Mouse (Mus musculus) heart, embryonic 14.5 days (tissue): ENCODE measurements around the gene Ly6g5c. TPM values are rescaled to one million over a fixed set of nuclear protein-coding genes. Genes with fewer than 3 reads are reported as not detected.
A peak's percentile ranks its signal among the peaks of the same experiment; 100 is the strongest.

Source experiments
- ATAC-seq: fragments of 200-750 bp; cut with Nextera tagmentation; 2 replicates; pipeline ENCODE4 v1.8.0; 2017; ENCODE audit warnings: low read depth, moderate TSS enrichment; ENCODE audit not compliant: insufficient number of reproducible peaks, insufficient read depth, low FRiP score
- H3K27ac ChIP-seq, 2 experiments: fragments of 200-500 bp in 1 of 2; fragments of 300-500 bp in 1 of 2; sonication (generic) in 1 of 2; replicated peaks in 1 of 2; 2 replicates each; pipeline ENCODE4 v1.5.1; 2012 to 2014; ENCODE audit warnings: low read depth in 2 of 2, low read length in 2 of 2, control low read depth in 1 of 2, mild to moderate bottlenecking in 1 of 2, mixed read lengths in 1 of 2; ENCODE audit not compliant: control insufficient read depth in 1 of 2, insufficient read depth in 1 of 2
- H3K27me3 ChIP-seq: fragments of 300-500 bp; sonication (generic); 2 replicates; pipeline ENCODE4 v1.6.1; 2014; ENCODE audit warnings: mild to moderate bottlenecking, low read length, control low read depth; ENCODE audit not compliant: control insufficient read depth, insufficient read depth
- H3K36me3 ChIP-seq: fragments of 300-500 bp; sonication (generic); 2 replicates; pipeline ENCODE4 v1.6.1; 2014; ENCODE audit warnings: mild to moderate bottlenecking, control low read depth, low read length, mixed read lengths; ENCODE audit not compliant: control insufficient read depth, insufficient read depth
- H3K4me1 ChIP-seq, 2 experiments: fragments of 200-500 bp in 1 of 2; fragments of 300-500 bp in 1 of 2; sonication (generic) in 1 of 2; 2 replicates each; pipeline ENCODE4 v1.6.1; 2012 to 2014; ENCODE audit warnings: low read length in 2 of 2, control low read depth in 1 of 2, mixed read lengths in 1 of 2; ENCODE audit not compliant: control insufficient read depth in 2 of 2, insufficient read depth in 2 of 2
- H3K4me2 ChIP-seq: fragments of 300-500 bp; sonication (generic); 2 replicates; pipeline ENCODE4 v1.6.1; 2014; ENCODE audit warnings: mild to moderate bottlenecking, low read length
- H3K4me3 ChIP-seq, 2 experiments: fragments of 200-500 bp in 1 of 2; fragments of 300-500 bp in 1 of 2; sonication (generic) in 1 of 2; 2 replicates each; pipeline ENCODE4 v1.5.1; 2012 to 2014; ENCODE audit warnings: low read length in 2 of 2, mild to moderate bottlenecking in 2 of 2, control low read depth in 1 of 2, low read depth in 1 of 2, moderate library complexity in 1 of 2; ENCODE audit not compliant: control insufficient read depth in 1 of 2, insufficient read depth in 1 of 2
- H3K9ac ChIP-seq: fragments of 300-500 bp; sonication (generic); 2 replicates; pipeline ENCODE4 v1.6.1; 2014; ENCODE audit warnings: mild to moderate bottlenecking, low read length
- H3K9me3 ChIP-seq: fragments of 300-500 bp; sonication (generic); 2 replicates; pipeline ENCODE4 v1.6.1; 2016; ENCODE audit warnings: low read length, control low read depth; ENCODE audit not compliant: control insufficient read depth
- WGBS: fragments of 180-500 bp; shearing (Covaris S2); extraction: QIAGEN DNeasy Blood & Tissue Kit; methylation state at CpG from one replicate; pipeline ENCODE4 v1.1.7; 2014; 5-methylcytosine and 5-hydroxymethylcytosine counted together
- polyA plus RNA-seq: library from polyadenylated mRNA; unstranded; fragments of >200 nt; fragmentation: Nextera tagmentation; extraction: Ambion mirVana; gene quantifications from 2 replicates; pipeline ENCODE4 v1.2.1, GENCODE M21; 2014

The Ly6g5c gene
- polyA plus RNA-seq, 1 experiment from 2014 or later: not detected

GRCm38 (mm10) chr17:35135591-35136320 is 27.7 kb downstream of the Ly6g5c start:
- Histone ChIP-seq H3K36me3 (peaks cover 34% of the 10 kb centered on the region), H3K9me3 (no peaks in the 10 kb centered on the region), H3K4me2 (peak overlapping the region; percentile 87), H3K4me3 (peak overlapping the region; percentile 69 to 96), H3K27me3 (no peaks in the 10 kb centered on the region), H3K27ac (peak overlapping the region; percentile 96 to 100), H3K4me1 (peaks cover 4 to 13% of the 10 kb centered on the region in 2 experiments; a peak in 3 of 4 replicates), H3K9ac (peak overlapping the region; percentile 87)
- peak; percentile 51; the same call in 1 of the 2 replicates for ATAC-seq
- under 1% methylated on average over 43 of the region's 43 CpGs for WGBS

GRCm38 (mm10) chr17:35139269-35139668 is 31.2 kb downstream of the Ly6g5c start:
- no peak overlapping the region for H3K4me3 ChIP-seq
- H3K27ac ChIP-seq: no peak overlapping the region
- H3K4me1 ChIP-seq: peaks cover 4 to 13% of the 10 kb centered on the region in 2 experiments; a peak in 3 of 4 replicates
- H3K9ac ChIP-seq: no peak overlapping the region
- no peak for ATAC-seq
- H3K36me3 ChIP-seq: peaks cover 69% of the 10 kb centered on the region
- H3K27me3 ChIP-seq: no peaks in the 10 kb centered on the region
- H3K4me2 ChIP-seq: no peak overlapping the region
- WGBS: 86% methylated on average over 3 of the region's 3 CpGs
- H3K9me3 ChIP-seq: 0 out of 2 replicates have a peak, but pooled peaks cover 2% of the 10 kb centered on the region

- no peak overlapping the region for H3K9ac ChIP-seq
- H3K4me2 ChIP-seq: no peak overlapping the region
- no peak overlapping the region for H3K27ac ChIP-seq
- 0 out of 2 replicates have a peak, but pooled peaks cover 2% of the 10 kb centered on the region for H3K9me3 ChIP-seq
- ATAC-seq: no peak
- no peak overlapping the region for H3K4me3 ChIP-seq
- no peaks in the 10 kb centered on the region for H3K27me3 ChIP-seq
- peaks cover 82% of the 10 kb centered on the region for H3K36me3 ChIP-seq
- 71% methylated on average over 16 of the region's 16 CpGs for WGBS
- H3K4me1 ChIP-seq: peaks cover 4 to 13% of the 10 kb centered on the region in 2 experiments; a peak in 3 of 4 replicates
Measured at GRCm38 (mm10) chr17:35140490-35140996, 32.5 kb downstream of the Ly6g5c start.

DNA sequence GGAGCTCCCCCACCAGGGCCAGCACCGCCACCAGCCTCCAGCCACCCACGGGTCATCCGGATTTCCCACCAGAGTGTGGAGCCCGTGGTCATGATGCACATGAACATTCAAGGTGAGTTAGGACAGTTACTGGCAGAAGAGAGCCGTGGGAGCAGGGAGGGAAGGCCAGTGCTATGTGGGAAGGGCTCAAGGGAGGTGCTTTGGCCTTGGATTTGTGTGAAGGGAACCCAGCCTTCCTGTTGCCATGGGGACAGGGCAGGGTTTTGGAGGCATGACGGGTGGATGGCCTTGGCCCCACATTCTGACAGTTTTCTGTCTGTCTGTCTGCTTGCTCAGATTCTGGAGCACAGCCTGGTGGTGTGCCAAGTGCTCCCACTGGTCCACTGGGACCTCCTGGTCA is 33.9 kb downstream of the Ly6g5c start:
- no peaks in the 10 kb centered on the region for H3K27me3 ChIP-seq
- WGBS: 88% methylated on average over 6 of the region's 6 CpGs
- no peak for ATAC-seq
- H3K36me3 ChIP-seq: peaks cover 96% of the 10 kb centered on the region
- H3K9me3 ChIP-seq: 0 out of 2 replicates have a peak, but pooled peaks cover 2% of the 10 kb centered on the region
- H3K4me1 ChIP-seq: peaks cover 2 to 4% of the 10 kb centered on the region in 2 experiments; a peak in 3 of 4 replicates
- H3K27ac ChIP-seq: no peak overlapping the region
- H3K9ac ChIP-seq: no peak overlapping the region
- H3K4me3 ChIP-seq: no peak overlapping the region
- no peak overlapping the region for H3K4me2 ChIP-seq

DNA sequence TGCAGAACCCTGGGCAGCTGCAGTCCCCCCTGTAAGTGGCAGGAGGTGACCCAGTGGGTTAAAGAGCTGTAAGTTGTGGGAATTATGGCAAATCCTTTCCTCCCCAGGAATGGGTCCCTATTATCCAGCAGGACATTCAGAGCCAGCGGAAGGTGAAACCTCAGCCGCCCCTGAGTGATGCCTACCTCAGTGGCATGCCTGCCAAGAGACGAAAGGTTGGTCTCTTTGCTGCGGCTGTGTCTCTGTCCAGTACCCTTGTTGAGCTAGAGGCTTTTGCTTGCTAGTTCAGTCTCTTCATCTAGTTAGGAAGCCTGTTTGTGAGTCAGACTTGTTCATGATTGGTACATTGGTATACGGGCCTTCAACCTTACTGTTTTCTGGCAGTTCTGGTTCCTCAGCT is 38.1 kb downstream of the Ly6g5c start:
- no peak for ATAC-seq
- H3K4me1 ChIP-seq: no peaks in the 10 kb centered on the region
- no peak overlapping the region for H3K4me2 ChIP-seq
- no peaks in the 10 kb centered on the region for H3K27me3 ChIP-seq
- WGBS: 82% methylated on average over 5 of the region's 5 CpGs
- 0 out of 2 replicates have a peak, but pooled peaks cover 2% of the 10 kb centered on the region for H3K9me3 ChIP-seq
- no peak overlapping the region for H3K4me3 ChIP-seq
- no peak overlapping the region for H3K27ac ChIP-seq
- H3K36me3 ChIP-seq: peaks cover 99% of the 10 kb centered on the region
- H3K9ac ChIP-seq: no peak overlapping the region

GRCm38 (mm10) chr17:35147348-35147747 is 39.3 kb downstream of the Ly6g5c start:
- no peak overlapping the region for H3K9ac ChIP-seq
- no peaks in the 10 kb centered on the region for H3K4me1 ChIP-seq
- peaks cover 99% of the 10 kb centered on the region for H3K36me3 ChIP-seq
- WGBS: 61% methylated on average over 3 of the region's 3 CpGs
- H3K27ac ChIP-seq: no peak overlapping the region
- H3K9me3 ChIP-seq: 0 out of 2 replicates have a peak, but pooled peaks cover 2% of the 10 kb centered on the region
- H3K27me3 ChIP-seq: no peaks in the 10 kb centered on the region
- H3K4me3 ChIP-seq: no peak overlapping the region
- H3K4me2 ChIP-seq: no peak overlapping the region
- no peak for ATAC-seq

DNA sequence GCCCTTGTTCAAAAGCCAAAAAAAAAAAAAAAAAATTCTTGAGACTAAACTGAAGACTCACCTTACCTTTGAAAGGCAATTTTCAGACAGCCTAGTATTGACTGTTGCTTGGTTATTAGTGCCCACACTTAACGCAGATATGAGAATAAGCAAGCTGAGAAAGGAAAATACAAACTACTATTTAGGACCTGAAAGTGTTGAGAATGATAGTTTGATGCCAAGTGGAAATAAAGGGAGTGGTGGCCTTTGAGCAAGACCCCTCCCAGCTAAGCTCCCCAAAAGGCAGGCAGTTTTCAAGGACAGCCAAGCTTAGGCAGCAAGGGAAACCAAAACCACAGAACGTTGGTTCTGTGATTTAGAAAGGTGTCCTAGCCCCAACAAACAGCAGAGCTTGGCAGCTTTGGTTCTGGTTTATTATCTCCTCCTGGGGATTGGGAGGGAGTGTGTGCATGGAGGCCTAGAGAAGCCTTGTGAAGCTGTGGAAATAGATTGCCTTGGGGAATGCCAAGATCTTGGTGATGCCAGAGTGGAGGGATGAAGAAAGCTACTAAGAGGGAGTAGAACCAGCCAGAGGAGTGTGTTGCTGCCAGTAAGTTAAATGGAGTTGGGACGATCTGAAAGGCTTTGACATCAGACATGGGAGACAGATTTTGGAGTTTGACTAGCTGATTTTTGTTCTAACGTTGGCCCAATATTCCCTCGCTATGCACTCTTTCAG is 40.0 kb downstream of the Ly6g5c start:
- 74% methylated on average over 5 of the region's 5 CpGs for WGBS
- H3K9me3 ChIP-seq: 0 out of 2 replicates have a peak, but pooled peaks cover 2% of the 10 kb centered on the region
- no peaks in the 10 kb centered on the region for H3K4me1 ChIP-seq
- H3K4me3 ChIP-seq: no peak overlapping the region
- peaks cover 99% of the 10 kb centered on the region for H3K36me3 ChIP-seq
- H3K9ac ChIP-seq: no peak overlapping the region
- no peak overlapping the region for H3K4me2 ChIP-seq
- no peak overlapping the region for H3K27ac ChIP-seq
- H3K27me3 ChIP-seq: no peaks in the 10 kb centered on the region
- no peak for ATAC-seq
